Mouse (Mus musculus) heart, postnatal 0 days (tissue): ENCODE data around the gene Spata17. TPM values are rescaled to one million over a fixed set of nuclear protein-coding genes. Genes with fewer than 3 reads are reported as not detected.

Experiments used
- ATAC-seq: fragments of 200-750 bp; cut with Nextera tagmentation; 2 replicates; pipeline ENCODE4 v1.8.0; 2017; ENCODE audit warnings: low read depth, moderate number of reproducible peaks, moderate library complexity; ENCODE audit not compliant: insufficient read depth
- DNase-seq: peaks from one replicate; pipeline ENCODE4 v3.0.0-alpha.2; 2016; ENCODE audit warnings: low spot score
- H3K27ac ChIP-seq: fragments of 300-500 bp; sonication (generic); 2 replicates; pipeline ENCODE4 v1.5.1; 2014; ENCODE audit warnings: low read depth, mild to moderate bottlenecking
- H3K27me3 ChIP-seq: fragments of 300-500 bp; sonication (generic); 2 replicates; pipeline ENCODE4 v1.6.1; 2014; ENCODE audit warnings: low read length, mixed read lengths; ENCODE audit not compliant: control insufficient read depth, insufficient read depth
- H3K36me3 ChIP-seq: fragments of 300-500 bp; sonication (generic); replicated peaks from 2 replicates; pipeline ENCODE4 v1.6.1; 2014; ENCODE audit warnings: low read length, mixed read lengths; ENCODE audit not compliant: control insufficient read depth, insufficient read depth
- H3K4me1 ChIP-seq: fragments of 300-500 bp; sonication (generic); 2 replicates; pipeline ENCODE4 v1.6.1; 2014; ENCODE audit warnings: antibody characterized with exemption; ENCODE audit not compliant: control insufficient read depth, insufficient read depth
- H3K4me2 ChIP-seq: fragments of 300-500 bp; sonication (generic); 2 replicates; pipeline ENCODE4 v1.6.1; 2014; ENCODE audit warnings: low read depth, mild to moderate bottlenecking, low read length, moderate library complexity
- H3K4me3 ChIP-seq: fragments of 300-500 bp; sonication (generic); 2 replicates; pipeline ENCODE4 v1.5.1; 2014; ENCODE audit warnings: low read depth, low read length
- H3K9ac ChIP-seq: fragments of 300-500 bp; sonication (generic); replicated peaks from 2 replicates; pipeline ENCODE4 v1.6.1; 2014; ENCODE audit warnings: low read depth, low read length, mixed read lengths
- H3K9me3 ChIP-seq: fragments of 300-500 bp; sonication (generic); replicated peaks from 2 replicates; pipeline ENCODE4 v1.6.1; 2016; ENCODE audit warnings: low read length; ENCODE audit not compliant: control insufficient read depth
- CTCF ChIP-seq: IDR thresholded peaks from 2 replicates; pipeline ENCODE4 v1.5.1; 2016; ENCODE audit warnings: antibody characterized with exemption, control low read depth, low read depth
- EP300 ChIP-seq: IDR thresholded peaks from 2 replicates; pipeline ENCODE4 v1.6.1; 2016; ENCODE audit warnings: antibody characterized with exemption, low read depth
- WGBS: fragments of 180-500 bp; shearing (Covaris S2); extraction: QIAGEN DNeasy Blood & Tissue Kit; methylation state at CpG from one replicate; pipeline ENCODE4 v1.1.7; 2014; 5-methylcytosine and 5-hydroxymethylcytosine counted together
- polyA plus RNA-seq: library from polyadenylated mRNA; unstranded; fragments of >200 nt; fragmentation: Nextera tagmentation; extraction: Ambion mirVana; gene quantifications from 2 replicates; pipeline ENCODE4 v1.2.1, GENCODE M21; 2015
- total RNA-seq: library from RNA; depleted of rRNA; stranded (reverse); fragments of >200 nt; gene quantifications from 2 replicates; pipeline ENCODE4 v1.2.3, GENCODE M21; 2014; ENCODE audit warnings: low replicate concordance; rRNA removed

The Spata17 gene
- total and polyA plus RNA-seq, 2 experiments from 2014 or later: 0.15 to 1.1 TPM

- no peak overlapping the region for H3K4me3 ChIP-seq
- TF ChIP-seq EP300 (no peak), CTCF (no peak)
Observed at GRCm38 (mm10) chr1:187003441-187003861, 211.8 kb downstream of the Spata17 start.

GRCm38 (mm10) chr1:186997596-186998304 lies 217.5 kb downstream of the Spata17 start:
- Histone ChIP-seq H3K4me2 (no peak overlapping the region), H3K9me3 (peaks cover 2% of the 10 kb centered on the region; the same call in 1 of the 2 replicates), H3K27me3 (no peaks in the 10 kb centered on the region), H3K4me1 (no peaks in the 10 kb centered on the region), H3K4me3 (no peak overlapping the region), H3K27ac (no peak overlapping the region), H3K9ac (no peak overlapping the region), H3K36me3 (no peaks in the 10 kb centered on the region)
- no peak for TF ChIP-seq CTCF
- WGBS: 91% methylated on average over 21 of the region's 21 CpGs
- DNase-seq: no peak
- ATAC-seq: no peak

More at GRCm38 (mm10) chr1:187003441-187003861, 211.8 kb downstream of the Spata17 start:
- Histone ChIP-seq H3K4me2 (no peak overlapping the region), H3K4me1 (no peaks in the 10 kb centered on the region), H3K27ac (no peak overlapping the region), H3K36me3 (no peaks in the 10 kb centered on the region), H3K27me3 (no peaks in the 10 kb centered on the region), H3K9me3 (no peaks in the 10 kb centered on the region), H3K9ac (no peak overlapping the region)
- no peak for ATAC-seq
- WGBS: 79% methylated on average over 7 of the region's 7 CpGs
- DNase-seq: no peak

Other genes starting within 250 kb of the Spata17 start
- not detected in 2 replicates for gene D1Pas1, start 248.0 kb downstream of the Spata17 start, total RNA-seq
- gene D1Pas1, start 248.0 kb downstream of the Spata17 start, polyA plus RNA-seq: 0.05 and 0.10 TPM in 2 replicates
- gene Gpatch2, start within 50 bp of the Spata17 start, total RNA-seq: 9.2 and 11.8 TPM in 2 replicates
- 6.9 and 7.4 TPM in 2 replicates for gene Gpatch2, start within 50 bp of the Spata17 start, polyA plus RNA-seq